9 mouse cellular contexts compared by ENCODE assay signal in genomic region chr12:10589537-10589936, GRCm38 (mm10).
DNase-seq lines count a peak whose midpoint lies in the region; ATAC-seq and TF ChIP-seq lines count a peak whose summit lies in the region.
"Had no signal": no experiment of that assay in that cellular context is flagged by ENCODE, and none has a peak within 500 bp of the region (broad histone marks: within the 10 kb centered on the region; RNA-seq: fewer than 3 reads in every experiment).

No protein-coding gene starts in this region.

- TF ChIP-seq CTCF in G1E (IDR thresholded peaks at IDR 0.05; ENCODE audit: low read depth, low read length) = peak; percentile 86
- TF ChIP-seq CTCF in lung, adult 2 months (IDR thresholded peaks at IDR 0.05; ENCODE audit: insufficient read depth, low read length) = no peak

- H3K36me3 ChIP-seq in G1E (replicated peaks) = no peaks in the 10 kb centered on the region
- H3K36me3 ChIP-seq in forebrain, embryonic 10.5 days (replicated peaks) = no peaks in the 10 kb centered on the region

- H3K27ac ChIP-seq in forebrain, embryonic 10.5 days = no peak overlapping the region

- 48% methylated on average over 8 of the region's 8 CpGs for WGBS in forebrain, embryonic 10.5 days
- 25% methylated on average over 8 of the region's 8 CpGs for WGBS in lung, adult 2 months

- H3K4me3 ChIP-seq in G1E (ENCODE audit: low read depth, low read length) = no peak overlapping the region
- H3K4me3 ChIP-seq in forebrain, embryonic 10.5 days = no peak overlapping the region
- no peak overlapping the region for H3K4me3 ChIP-seq in lung, adult 2 months (replicated peaks; ENCODE audit: extremely low read depth, low read depth, low read length)
- H3K4me3 ChIP-seq: megakaryocyte, embryonic 14.5 days had no signal

- H3K4me1 ChIP-seq in G1E (ENCODE audit: insufficient read depth, low read depth, low read length) = no peaks in the 10 kb centered on the region
- no peaks in the 10 kb centered on the region for H3K4me1 ChIP-seq in forebrain, embryonic 10.5 days
- no peaks in the 10 kb centered on the region for H3K4me1 ChIP-seq in lung, adult 2 months (ENCODE audit: control insufficient read depth, insufficient read depth, low read length)
- H3K4me1 ChIP-seq: megakaryocyte, embryonic 14.5 days had no signal

- TF ChIP-seq POLR2A in lung, adult 2 months (IDR thresholded peaks at IDR 0.05; ENCODE audit: borderline replicate concordance, extremely low read depth, low read depth, low read length) = no peak

- no peaks in the 10 kb centered on the region for H3K9me3 ChIP-seq in G1E (replicated peaks)
- no peaks in the 10 kb centered on the region for H3K9me3 ChIP-seq in forebrain, embryonic 10.5 days
- H3K9me3 ChIP-seq: megakaryocyte, embryonic 14.5 days had no signal

- peak; percentile 22 for DNase-seq in G1E (ENCODE audit: low spot score)
- peak; percentile 17 for DNase-seq in c-Kit-positive CD71-negative TER-119-negative erythroid progenitor cells, embryonic 14.5 days (ENCODE audit: low read depth)
- peak; percentile 64 for DNase-seq in forebrain, embryonic 10.5 days (ENCODE audit: extremely low spot score, low spot score)
- peak; percentile 75 for DNase-seq in heart, postnatal 4 days
- DNase-seq in layer of hippocampus, adult 11-12 months (ENCODE audit: low spot score) = peak; percentile 69
- peak; percentile 32 for DNase-seq in lung, adult 2 months
- peak; percentile 12 for DNase-seq in ovary, adult 18-20 months (ENCODE audit: low spot score)
- peak; percentile 38 to 66 for DNase-seq in urinary bladder, postnatal 4 days (ENCODE audit: low spot score in 2 of 2)

- peak; percentile 54 for ATAC-seq in G1E (ENCODE audit: extremely low read depth, insufficient number of reproducible peaks, low FRiP score, poor library complexity, severe bottlenecking)

- H3K27me3 ChIP-seq in G1E (ENCODE audit: insufficient read depth, low read length) = no peaks in the 10 kb centered on the region
- no peaks in the 10 kb centered on the region for H3K27me3 ChIP-seq in forebrain, embryonic 10.5 days (ENCODE audit: poor library complexity, severe bottlenecking)
- H3K27me3 ChIP-seq: megakaryocyte, embryonic 14.5 days had no signal

Comparison
In these comparisons a context has a peak if more than half of its experiments do, and no peak if none do; other contexts are left out.
1. DNase-seq: peak in every context shown above with its lines; median percentile 75 in heart, postnatal 4 days; 69 in layer of hippocampus, adult 11-12 months; 64 in forebrain, embryonic 10.5 days; 52 in urinary bladder, postnatal 4 days; 32 in lung, adult 2 months; 22 in G1E; 17 in c-Kit-positive CD71-negative TER-119-negative erythroid progenitor cells, embryonic 14.5 days; 12 in ovary, adult 18-20 months.